Mouse (Mus musculus): Measurements from ENCODE around the gene Lgals7.

- TF ChIP-seq CTCF (IDR thresholded peaks at IDR 0.05; ENCODE audit: control insufficient read depth, insufficient read depth, low read length) (no peak), POLR2A (IDR thresholded peaks at IDR 0.05; ENCODE audit: borderline replicate concordance, control insufficient read depth, low read depth, low read length) (no peak)
Observed at GRCm38 (mm10) chr7:28877155-28877554, 13.5 kb downstream of the Lgals7 start.

Measured in bone marrow, adult 2 months (tissue).